Mouse (Mus musculus) brain, adult 2 months (tissue): ENCODE measurements around the gene Cyp2c69.
A peak's percentile ranks its signal among the peaks of the same experiment; 100 is the strongest.
"Not testable (repeated sequence)": the region's sequence is repeated elsewhere in the genome, so short reads cannot be mapped to it uniquely, and the experiment has no call there.

Experiments used
- DNase-seq: peaks from one replicate; pipeline ENCODE4 v3.0.0; 2011; ENCODE audit warnings: low read depth, low spot score

Gene Cyp2c69

DNA sequence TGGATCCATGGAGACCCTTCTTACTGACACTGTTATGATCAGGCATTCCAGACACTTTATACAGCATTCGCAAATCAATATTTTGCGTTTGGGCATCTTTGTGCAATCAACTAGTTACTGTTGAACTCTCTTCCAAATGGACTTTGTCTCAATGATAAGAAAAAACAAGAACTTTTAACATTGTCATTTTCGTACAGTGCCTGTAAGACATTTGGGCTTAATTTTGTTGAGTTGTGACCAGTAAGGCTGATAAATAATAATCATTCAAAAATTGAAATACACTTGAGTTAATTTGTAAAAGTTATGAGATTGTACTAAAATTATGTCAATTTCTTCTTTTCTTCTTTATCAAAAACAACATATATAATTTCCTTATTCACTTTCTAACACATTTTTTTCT is at the start of gene Cyp2c69:
Gene Cyp2c69, minus strand, starts transcription at position 101 of the 400 bp plus-strand sequence.
- not testable (repeated sequence) for DNase-seq

DNA sequence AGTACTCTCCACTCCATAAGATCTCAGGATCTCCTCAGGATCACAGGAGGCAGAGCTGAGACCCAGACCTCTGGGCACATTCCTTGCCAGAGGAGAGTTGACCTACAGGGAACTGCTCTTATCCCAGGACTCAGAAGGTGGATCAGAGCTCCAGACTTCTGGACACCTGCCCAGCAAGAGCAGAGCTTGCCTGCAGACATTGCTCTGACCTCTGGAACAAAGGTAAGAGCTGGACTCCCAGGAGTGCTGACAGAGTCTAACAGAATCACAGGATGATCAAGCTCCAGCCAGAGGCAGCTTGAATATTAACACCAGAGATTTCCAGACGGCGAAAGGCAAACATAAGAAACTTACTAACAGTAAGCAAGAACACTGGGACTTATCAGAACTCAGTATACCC is 48.8 kb upstream of the Cyp2c69 start:
- DNase-seq = no peak

DNA sequence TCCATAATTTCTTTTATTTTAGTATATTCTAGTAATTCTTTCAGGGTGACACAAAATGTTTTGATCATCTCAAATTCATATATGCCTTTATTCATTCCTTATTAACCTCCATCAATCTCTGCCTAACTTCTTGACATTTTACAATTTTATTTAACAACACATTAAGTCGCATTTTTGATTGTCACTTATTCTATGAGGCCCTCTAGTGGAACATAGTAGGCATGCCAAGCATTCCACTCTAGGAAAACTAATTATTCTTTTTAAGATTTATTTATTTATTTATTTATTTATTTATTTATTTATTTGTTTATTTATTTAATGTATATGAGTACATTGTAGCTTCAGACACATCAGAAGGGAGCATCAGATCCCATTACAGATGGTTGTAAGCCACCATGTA is 43.4 kb upstream of the Cyp2c69 start:
- peak; percentile 1 for DNase-seq

DNA sequence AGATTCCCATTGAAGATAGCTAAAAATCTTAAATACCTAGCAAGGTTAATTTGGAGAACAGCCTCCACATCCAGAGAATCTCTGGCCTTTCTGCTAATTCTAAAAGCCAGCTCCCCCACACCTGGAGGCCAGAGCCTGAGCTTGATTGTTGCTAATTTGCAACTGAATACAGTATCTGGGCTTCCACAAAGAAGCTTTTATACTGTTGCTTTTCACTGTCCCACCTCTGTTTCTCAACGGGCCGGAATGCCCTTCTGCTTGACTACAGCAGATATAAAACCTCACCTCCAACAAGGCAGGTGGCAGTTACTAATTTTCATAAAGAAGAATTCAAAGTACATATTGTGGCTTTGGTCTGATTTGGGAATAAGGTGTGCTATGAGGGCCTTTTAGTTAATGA is 15.1 kb upstream of the Cyp2c69 start:
- DNase-seq = no peak

DNA sequence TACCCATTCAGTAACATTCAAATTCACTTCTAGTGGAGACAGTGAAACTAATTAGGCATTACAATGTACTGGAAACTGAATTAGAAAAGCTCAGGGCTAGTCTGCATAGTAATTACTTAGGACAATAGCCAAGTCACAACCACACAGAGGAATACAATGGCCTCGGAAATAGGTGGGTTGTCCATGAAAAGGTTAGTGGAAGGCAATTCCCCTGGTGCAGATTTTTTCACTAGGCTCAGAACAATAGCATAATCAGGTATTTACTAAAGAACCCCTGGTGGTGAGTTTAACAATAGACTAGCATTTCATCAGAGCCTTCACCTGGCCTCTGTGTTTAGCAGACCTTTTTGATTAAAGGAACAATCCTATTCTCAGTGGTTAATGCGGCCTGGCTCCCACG is 3.5 kb upstream of the Cyp2c69 start:
- not testable (repeated sequence) for DNase-seq

DNA sequence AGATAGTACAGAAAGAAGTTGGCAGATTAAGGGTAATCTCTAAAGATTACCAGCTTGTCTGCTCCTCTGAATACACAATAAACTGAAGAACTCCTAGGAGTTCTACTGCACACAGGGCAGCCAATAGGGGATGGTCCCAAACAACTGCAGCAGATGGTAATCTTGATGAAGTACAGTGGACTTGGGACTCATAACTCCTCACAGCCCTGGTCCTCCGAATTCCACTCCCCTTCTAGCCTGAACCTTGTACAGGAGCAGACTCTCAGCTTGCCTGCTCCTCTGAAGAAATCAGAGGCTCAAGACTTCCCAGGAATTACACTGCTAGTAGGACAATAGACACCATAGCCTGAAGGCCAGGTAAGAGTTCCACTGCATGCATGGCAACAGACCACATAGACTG is 20.5 kb downstream of the Cyp2c69 start:
- DNase-seq = no peak

DNA sequence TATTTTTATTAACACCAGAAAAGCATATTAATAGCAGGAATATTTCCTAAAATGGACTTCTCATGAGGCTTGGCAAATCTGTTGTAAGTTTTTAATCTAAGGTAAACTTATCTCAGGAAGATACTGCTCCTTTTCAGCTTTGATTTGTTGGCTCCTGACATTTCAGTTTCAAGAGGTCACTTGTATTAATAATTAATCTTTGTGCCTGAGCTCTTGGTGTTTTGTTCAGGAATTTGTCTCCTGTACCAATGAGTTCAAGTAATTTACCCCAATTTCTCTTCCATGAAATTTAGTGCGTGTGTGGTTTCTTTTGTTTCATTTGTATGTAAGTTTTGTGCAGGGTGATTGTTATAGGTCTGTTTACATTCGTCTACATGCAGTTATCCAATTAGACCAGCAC is 65.7 kb downstream of the Cyp2c69 start:
- not testable (repeated sequence) for DNase-seq

DNA sequence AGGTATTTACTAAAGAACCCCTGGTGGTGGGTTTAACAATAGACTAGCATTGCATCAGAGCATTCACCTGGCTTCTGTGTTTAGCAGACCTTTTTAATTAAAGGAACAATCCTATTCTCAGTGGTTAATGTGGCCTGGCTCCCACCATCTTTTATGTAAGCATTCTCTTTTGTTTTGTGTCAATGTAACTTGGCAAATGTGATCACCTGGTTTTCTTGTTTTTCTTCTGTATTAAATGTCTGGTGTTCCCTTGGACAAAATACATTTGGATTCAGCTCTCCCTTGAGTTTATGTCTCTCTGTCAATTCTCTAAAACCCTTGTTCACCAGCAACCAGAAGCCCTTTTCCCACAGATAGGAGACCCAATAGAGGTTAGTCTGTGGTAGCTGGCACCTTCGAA is 70.2 kb downstream of the Cyp2c69 start:
- DNase-seq = not testable (repeated sequence)

DNA sequence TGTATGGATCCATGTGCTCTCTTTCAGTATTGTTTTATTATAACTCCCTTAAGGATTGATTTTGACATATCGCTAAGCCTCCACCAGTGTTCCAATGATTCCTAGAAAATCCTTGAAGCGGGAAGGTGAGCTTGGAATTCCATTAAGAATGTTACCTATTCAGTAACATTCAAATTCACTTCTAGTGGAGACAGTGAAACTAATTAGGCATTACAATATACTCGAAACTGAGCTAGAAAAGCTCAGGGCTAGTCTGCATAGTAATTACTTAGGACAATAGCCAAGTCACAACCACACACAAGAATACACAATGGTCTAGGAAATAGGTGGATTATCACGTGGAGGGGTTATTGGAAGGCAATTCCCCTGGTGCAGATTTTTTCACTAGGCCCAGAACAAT is 70.6 kb downstream of the Cyp2c69 start:
- not testable (repeated sequence) for DNase-seq

DNA sequence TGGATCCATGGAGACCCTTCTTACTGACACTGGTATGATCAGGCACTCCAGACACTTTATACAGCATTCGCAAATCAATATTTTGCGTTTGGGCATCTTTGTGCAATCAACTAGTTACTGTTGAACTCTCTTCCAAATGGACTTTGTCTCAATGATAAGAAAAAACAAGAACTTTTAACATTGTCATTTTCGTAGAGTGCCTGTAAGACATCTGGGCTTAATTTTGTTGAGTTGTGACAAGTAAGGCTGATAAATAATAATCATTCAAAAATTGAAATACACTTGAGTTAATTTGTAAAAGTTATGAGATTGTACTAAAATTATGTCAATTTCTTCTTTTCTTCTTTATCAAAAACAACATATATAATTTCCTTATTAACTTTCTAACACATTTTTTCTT is 73.9 kb downstream of the Cyp2c69 start, which contains the start of gene Cyp2c40:
Gene Cyp2c40, minus strand, starts transcription at position 101 of the 400 bp plus-strand sequence.
- DNase-seq = not testable (repeated sequence)
